Mouse (Mus musculus) lung, adult 2 months (tissue): ENCODE data around the gene Slfn2. TPM values are rescaled to one million over a fixed set of nuclear protein-coding genes. Genes with fewer than 3 reads are reported as not detected.
A peak's percentile ranks its signal among the peaks of the same experiment; 100 is the strongest.

ENCODE experiments used
- DNase-seq: peaks from one replicate; pipeline ENCODE4 v3.0.0; 2022
- H3K4me1 ChIP-seq: fragments of 200-500 bp; 2 replicates; pipeline ENCODE4 v1.6.1; 2011; ENCODE audit warnings: low read length; ENCODE audit not compliant: control insufficient read depth, insufficient read depth
- H3K4me3 ChIP-seq: fragments of 200-500 bp; replicated peaks from 2 replicates; pipeline ENCODE3; 2011; ENCODE audit warnings: low read depth, mild to moderate bottlenecking, control low read depth, low read length; ENCODE audit errors: extremely low read depth
- CTCF ChIP-seq: fragments of 200-500 bp; IDR thresholded peaks from 2 replicates; pipeline ENCODE4 v1.5.1; 2011; ENCODE audit warnings: mild to moderate bottlenecking, low read length, control low read depth; ENCODE audit not compliant: insufficient read depth
- POLR2A ChIP-seq: fragments of 200-500 bp; IDR thresholded peaks from 2 replicates; pipeline ENCODE4 v1.6.1; 2011; ENCODE audit warnings: low read depth, mild to moderate bottlenecking, control low read depth, low read length, borderline replicate concordance; ENCODE audit errors: extremely low read depth
- WGBS: fragments of 180-500 bp; shearing (Covaris S2); methylation state at CpG from one replicate; pipeline ENCODE4 v1.1.7; 2018; 5-methylcytosine and 5-hydroxymethylcytosine counted together
- polyA plus RNA-seq: library from polyadenylated mRNA; depleted of rRNA; stranded (reverse); fragments of >200 nt; gene quantifications from 2 replicates; pipeline ENCODE4 v1.2.3, GENCODE M21; 2012

The Slfn2 gene
- polyA plus RNA-seq, 1 experiment: 10.1 TPM

DNA sequence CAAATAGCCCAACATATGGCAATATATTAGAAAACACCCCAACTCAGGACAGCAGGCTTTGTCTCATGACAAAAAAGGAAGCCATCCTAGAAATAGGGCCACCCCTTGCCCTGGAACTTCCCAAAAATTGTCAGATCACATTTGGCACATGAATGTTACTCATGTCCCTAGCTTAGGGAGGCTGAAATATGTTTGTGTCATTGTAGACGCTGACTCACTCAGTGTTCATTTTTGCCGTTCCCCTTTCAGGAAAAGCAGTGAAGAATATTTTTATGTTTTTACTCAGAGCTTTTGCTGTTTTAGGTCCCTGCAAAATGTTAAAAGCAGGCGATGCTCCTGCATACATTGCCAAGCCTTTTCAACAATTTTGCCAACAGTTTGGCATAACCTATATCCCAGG is 19.3 kb upstream of the Slfn2 start:
- TF ChIP-seq POLR2A (no peak), CTCF (no peak)
- Histone ChIP-seq H3K4me1 (no peaks in the 10 kb centered on the region), H3K4me3 (no peak overlapping the region)
- no peak for DNase-seq
- WGBS: 76% methylated on average over 3 of the region's 3 CpGs

DNA sequence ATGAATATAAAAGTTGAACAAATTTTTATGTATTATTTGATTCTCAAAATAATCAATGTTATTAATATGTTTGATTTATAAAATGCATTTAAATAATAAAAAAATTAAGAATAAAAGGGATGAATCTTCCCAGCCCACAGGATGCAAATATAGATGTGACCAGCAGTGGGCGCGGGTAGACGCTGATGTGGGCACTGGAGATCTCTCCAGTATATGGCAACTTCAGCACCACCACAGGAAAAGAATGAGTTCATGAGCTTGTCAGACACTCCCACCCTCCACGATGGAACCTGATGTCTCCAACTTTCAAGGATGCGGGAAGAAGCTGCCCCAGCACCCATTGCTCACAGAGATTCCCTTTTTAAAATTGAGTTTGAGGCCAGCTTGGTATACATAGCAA is 7.0 kb upstream of the Slfn2 start:
- WGBS: 2% methylated on average over 5 of the region's 5 CpGs
- no peaks in the 10 kb centered on the region for H3K4me1 ChIP-seq
- TF ChIP-seq POLR2A (no peak), CTCF (peak; percentile 89)
- peak; percentile 54 for DNase-seq
- no peak overlapping the region for H3K4me3 ChIP-seq

DNA sequence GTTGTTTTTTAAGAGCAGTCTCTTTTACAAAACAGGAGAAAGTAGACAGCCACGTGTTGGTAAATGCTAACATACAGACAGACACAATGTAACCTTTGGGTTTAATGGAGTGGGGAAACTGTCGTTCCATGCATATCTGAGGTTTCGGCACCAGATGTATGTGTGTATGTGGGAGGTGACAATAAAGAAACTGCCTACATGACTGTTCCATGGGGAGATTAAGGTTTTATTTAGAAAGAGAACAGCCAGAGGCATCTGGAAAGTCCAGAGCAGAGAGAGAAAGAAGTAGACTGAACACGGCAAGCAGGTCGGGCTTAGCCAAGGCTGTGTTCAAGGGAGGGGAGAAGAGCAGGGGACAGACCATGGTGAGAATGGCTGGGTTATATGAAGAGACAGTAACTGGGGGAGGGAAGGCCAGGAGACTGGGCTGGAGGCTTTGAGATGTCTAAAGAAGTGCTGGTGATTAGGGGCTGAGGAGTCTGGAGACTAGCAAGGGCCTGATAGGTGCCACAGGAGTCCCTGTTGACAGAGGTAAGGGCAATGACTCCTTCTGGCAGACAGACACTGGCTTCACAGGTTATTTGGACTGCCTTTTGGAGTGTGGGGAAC is 4.4 kb upstream of the Slfn2 start:
- WGBS: 74% methylated on average over 5 of the region's 5 CpGs
- H3K4me3 ChIP-seq: no peak overlapping the region
- H3K4me1 ChIP-seq: no peaks in the 10 kb centered on the region
- TF ChIP-seq CTCF (no peak), POLR2A (no peak)
- no peak for DNase-seq

DNA sequence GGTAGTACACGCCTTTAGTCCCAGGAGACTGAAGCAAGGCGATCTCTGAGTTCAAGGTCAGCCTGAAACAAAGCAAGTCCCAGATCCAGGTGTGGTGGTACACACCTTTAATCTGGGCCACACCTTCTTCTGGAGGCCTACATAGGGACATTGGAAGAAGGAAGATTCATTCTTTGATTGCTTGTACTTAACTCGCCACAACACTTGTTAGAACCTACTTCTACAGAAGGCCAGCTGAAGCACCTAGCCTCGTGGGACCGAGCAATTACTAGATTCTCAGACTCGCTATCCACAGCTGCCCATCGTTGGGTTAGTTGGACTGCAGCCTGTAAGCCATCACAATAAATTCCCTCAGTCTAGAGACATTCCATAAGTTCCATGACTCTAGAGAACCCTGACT is 3.1 kb upstream of the Slfn2 start:
- TF ChIP-seq CTCF: no peak
- H3K4me1 ChIP-seq: no peaks in the 10 kb centered on the region
- DNase-seq: no peak
- H3K4me3 ChIP-seq: no peak overlapping the region
- 87% methylated on average over 7 of the region's 7 CpGs for WGBS

DNA sequence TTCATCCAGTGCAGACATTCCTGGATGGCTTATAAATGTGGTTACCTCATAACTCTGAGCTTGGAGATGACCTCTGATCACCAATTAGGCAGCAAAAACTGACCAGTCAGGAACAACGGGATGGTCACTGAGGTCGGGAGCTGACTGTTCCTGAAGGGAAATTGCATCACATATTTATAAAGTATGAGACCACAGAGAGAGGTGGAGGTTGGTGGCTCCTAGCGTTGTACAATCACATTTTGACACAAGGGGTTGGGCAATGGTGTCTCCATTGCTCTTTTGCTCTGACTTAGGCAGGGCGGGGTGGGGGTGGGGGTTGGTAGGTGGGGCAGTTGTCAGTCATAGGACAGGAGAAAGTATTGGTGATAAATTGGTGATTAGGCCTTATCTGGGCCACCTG is 1.8 kb upstream of the Slfn2 start:
- no peak for DNase-seq

DNA sequence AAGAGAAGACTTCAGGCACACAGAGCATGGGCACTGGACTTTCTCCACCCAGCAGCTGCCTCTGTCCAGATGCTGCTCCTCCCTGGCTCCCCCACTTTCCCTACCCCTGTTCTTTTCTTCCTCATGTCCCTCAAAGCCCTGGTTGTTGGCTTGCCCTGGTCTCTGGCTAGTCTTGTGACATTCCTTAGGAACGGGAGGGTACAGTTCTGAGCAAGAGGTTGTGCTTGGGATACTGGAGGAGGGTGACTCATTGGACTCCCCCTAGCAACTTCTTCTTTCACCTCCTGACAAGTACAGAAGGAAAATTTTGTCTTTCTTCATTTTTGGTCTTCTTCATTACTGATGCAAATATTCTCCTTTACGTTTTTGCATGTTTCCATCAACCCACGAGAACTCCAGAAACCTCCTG is 967 bp upstream of the Slfn2 start:
- 55% methylated on average over 3 of the region's 3 CpGs for WGBS
- DNase-seq: no peak
- no peak overlapping the region for H3K4me3 ChIP-seq
- TF ChIP-seq CTCF (no peak), POLR2A (no peak)
- no peaks in the 10 kb centered on the region; the same call in 1 of the 2 replicates for H3K4me1 ChIP-seq

More for the DNA sequence above, 1.8 kb upstream of the Slfn2 start:
- 68% methylated on average over 4 of the region's 4 CpGs for WGBS
- Histone ChIP-seq H3K4me1 (no peaks in the 10 kb centered on the region; the same call in 1 of the 2 replicates), H3K4me3 (no peak overlapping the region)
- TF ChIP-seq CTCF: no peak
- no peak for TF ChIP-seq POLR2A

DNA sequence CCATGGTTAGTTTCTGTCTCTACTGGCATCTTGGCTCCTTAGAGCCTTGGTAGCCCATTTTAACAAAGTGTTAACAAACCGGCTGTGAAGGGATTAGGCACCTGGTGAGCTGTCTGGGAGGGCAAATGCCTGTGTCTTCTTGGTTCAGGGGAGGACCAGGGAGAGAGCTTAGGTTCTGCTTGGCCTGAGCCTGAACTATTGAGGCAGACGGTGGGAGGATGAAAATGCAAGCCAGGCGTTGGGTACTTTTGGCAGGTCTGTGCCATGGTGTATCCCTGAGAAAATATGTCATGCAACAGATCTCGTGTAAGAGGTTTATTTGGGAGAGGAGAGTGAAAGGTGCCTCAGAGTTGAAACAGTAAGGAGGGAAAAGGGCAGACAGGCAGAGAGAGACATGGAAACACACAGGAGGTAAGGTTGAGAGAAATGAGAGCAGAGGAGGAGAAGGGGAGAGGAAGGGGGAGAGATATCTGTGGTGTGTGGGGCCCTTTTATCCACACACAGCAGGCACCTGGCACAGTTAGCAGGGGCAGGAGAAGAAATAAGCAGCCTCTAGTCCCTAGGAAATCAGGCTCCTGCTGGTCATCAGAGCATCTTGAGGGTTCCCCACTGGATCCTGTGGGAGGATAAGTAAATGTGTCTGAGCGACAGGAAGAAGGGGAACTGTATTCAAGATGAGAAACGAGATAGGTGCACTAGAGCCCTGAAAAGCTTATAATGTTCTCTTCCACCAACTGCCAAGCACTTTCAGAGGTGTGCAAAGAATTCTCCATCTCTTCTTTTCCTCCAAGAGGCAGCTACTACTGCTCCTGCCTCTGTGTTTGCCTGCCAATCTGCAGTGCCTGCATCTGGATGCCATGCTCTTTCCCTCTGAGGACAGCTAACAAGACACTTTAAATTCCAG is 781 bp downstream of the Slfn2 start:
- H3K4me3 ChIP-seq: peak overlapping the region; percentile 66
- no peak for TF ChIP-seq POLR2A
- TF ChIP-seq CTCF: no peak
- DNase-seq: no peak
- 11% methylated on average over 6 of the region's 6 CpGs for WGBS
- H3K4me1 ChIP-seq: no peaks in the 10 kb centered on the region; the same call in 1 of the 2 replicates

DNA sequence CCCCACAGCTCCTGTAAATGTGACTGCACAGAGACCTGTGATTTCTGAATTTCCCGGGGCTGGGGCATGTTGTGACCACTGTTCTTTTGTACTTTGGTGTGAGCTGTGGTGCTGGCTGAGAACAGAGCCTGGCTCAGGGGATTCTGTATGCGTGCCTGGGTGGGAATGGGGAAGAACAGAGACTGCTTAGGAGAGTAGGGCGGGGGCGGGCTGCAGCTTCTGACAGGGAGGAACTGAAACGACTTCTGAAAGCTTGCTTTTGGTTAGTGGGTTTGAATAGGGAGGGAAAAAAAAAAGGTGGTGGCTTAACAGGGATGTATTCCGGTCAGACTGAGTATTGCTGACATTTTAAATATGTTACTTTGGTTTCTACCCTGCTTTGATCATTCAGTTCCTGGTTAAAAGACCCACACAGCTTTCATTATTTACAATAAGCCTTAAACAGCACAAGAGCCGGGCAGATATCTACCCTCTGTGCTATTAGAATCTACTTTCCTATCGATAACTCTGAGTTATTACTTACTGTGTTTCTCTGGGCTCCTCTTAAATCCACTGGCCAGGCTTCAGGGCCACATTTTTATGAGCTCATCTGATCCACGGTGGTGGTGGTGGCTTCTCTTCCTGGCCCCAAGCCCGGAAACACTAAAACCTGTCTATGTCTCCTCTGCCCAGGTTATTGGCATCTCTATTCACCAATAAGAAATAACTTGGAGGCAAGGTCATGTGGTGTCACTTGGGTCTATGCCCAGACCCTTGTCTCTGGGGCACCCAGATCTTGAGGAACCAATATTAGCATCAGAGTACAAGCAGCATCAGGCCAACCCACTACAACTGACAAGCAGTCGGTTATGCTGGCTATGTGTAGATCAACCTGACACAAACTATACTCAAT is 2.0 kb downstream of the Slfn2 start:
- TF ChIP-seq CTCF (no peak), POLR2A (0 out of 2 replicates have a peak, but pooled peaks have one; percentile 22)
- H3K4me3 ChIP-seq: peak overlapping the region; percentile 52
- 29% methylated on average over 11 of the region's 11 CpGs for WGBS
- no peak for DNase-seq
- H3K4me1 ChIP-seq: no peaks in the 10 kb centered on the region; the same call in 1 of the 2 replicates

DNA sequence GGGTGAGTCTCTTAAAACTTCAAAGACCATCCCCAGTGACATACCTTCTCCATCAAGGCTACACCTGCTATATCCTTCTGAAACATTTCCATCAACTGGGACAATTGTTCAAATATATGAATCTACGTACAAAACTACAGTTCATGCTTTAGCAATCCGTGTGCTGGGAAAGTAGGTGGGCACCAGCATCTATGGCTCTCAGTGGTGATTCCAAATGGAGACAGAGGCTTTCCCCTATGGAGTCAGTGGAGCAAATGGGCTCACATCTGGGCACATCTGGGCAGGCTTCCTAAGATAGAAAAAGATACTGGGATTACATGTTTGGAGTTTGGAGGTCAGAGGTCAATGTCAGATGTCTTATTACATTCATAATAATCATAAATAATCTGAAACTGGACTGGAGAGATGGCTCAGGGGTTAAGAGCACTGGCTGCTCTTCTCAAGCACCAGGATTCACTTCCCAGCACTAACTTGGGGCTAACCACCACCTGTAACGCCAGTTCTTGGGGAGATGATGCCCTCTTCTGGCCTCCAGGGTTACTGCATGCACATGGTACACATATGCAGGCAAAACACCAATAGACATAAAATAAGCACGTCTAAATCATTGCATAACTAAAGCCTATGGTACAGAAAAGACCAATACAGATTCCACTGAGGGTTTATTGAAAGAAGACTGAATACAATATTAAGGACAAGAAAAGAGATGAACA is 3.2 kb downstream of the Slfn2 start:
- TF ChIP-seq CTCF (peak; percentile 22; the same call in 1 of the 2 replicates), POLR2A (no peak)
- WGBS: 82% methylated on average over 4 of the region's 4 CpGs

More for the DNA sequence above, 3.2 kb downstream of the Slfn2 start:
- no peak for DNase-seq
- no peak overlapping the region for H3K4me3 ChIP-seq
- no peaks in the 10 kb centered on the region; the same call in 1 of the 2 replicates for H3K4me1 ChIP-seq
